Mouse (Mus musculus): ENCODE results near the gene Tfcp2. TPM values are rescaled to one million over a fixed set of nuclear protein-coding genes. Genes with fewer than 3 reads are reported as not detected.
A peak's percentile ranks its signal among the peaks of the same experiment; 100 is the strongest.

Tfcp2 gene
- total RNA-seq, 2 experiments from 2014 or later: 9.2 to 10.8 TPM

DNA sequence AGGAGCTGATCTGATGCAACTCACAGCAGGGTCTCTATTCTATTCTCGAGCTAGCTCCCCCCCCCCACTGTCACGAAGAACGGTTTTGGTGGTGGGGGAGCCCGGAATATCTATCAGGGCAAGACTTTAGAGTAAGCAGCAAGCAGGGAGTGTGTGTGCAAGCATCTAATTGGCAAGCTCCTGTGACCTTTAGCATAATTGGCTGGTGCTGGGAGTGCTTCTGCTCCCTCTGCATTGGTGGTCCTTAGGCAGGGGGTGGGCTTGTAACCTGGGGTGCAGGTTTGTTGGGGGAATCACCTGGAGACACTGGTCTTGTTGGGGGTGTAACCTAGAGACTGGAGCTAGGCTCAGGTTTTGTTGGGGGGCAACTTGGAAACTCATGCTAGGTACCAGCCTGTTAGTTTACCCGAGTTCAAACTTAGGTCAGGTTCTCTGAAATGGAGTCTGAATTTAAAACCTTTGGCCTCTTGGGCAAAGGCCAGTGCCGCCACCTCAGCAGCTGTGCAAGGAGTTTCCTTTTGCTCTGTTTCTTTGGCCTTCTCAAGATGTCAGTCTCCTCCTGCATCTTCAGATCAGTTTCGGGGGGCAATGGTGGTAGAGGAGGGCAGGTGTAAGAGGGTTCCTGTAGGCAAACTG lies 95.3 kb downstream of the Tfcp2 start:
- DNase-seq: no peak
- intact Hi-C loops (cut with DNase I): loop anchor here (5.0 to 10.0 kb wide), 2 partner anchors 64 to 192 kb away; no protein-coding TSS in a partner anchor

DNA sequence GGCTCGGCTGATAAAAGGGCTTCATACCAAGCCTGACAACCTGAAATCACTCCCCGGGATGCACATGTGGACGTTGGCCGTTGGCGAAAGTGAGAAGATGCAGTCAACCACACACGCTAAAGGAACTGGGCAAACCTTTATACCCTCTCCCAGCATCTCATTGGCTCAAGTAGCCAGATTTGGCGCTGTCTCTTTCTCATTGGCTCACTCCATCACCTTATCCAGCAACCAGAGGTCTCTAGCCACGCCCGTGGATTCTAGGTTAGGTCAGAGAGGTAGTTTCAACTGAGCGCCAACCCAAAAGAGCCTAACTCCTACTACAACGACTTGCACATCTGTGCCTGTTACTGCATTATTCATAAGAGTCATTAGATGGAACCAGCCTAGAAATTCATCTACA lies 99.3 kb downstream of the Tfcp2 start:
- no peak for DNase-seq
- intact Hi-C loops (cut with DNase I): loop anchor here (10.0 kb wide), 1 partner anchor 188 kb away; no protein-coding TSS in a partner anchor

DNA sequence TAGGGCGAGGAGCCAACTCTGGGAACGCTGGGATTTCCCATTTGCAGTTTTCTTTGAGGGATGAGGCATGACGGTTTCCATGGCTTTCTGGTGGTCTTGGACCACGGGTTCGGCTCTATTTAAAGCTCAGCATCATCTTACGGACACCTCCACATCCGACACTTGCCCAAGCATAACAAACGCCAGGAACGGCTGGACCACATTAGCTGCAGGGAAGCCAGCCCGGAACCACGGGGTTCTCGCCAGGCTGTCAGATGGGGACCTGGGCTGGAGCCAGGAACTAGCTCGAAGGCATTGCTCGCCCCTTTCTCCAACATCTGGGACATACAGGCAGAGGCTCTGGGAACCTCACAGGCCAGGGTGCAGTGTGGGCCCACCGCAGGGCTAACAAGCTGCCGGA lies 100.6 kb downstream of the Tfcp2 start:
- intact Hi-C loops (cut with DNase I): loop anchor here (10.0 kb wide), 1 partner anchor 186 kb away; no protein-coding TSS in a partner anchor
- DNase-seq: peak; percentile 52 to 60

DNA sequence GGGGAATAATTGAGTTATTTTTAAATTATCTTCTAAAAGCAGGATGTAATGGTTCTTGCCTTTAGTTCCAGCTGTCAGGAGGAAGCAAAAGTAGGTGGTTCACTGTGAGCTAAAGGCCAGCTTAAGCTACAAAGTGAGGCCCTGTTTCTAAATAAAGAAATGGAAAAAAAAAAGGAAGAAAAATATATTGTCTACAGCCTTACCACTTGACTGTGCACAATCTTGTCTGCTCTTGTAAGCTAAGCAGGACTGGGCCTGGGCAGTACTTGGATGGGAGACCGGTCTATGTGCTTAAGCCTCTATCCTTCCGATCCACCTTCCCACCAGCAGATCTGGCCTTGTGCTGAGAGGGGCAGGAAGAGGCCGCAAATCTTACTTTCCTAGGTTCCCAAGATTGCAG lies 102.3 kb downstream of the Tfcp2 start:
- intact Hi-C loops (cut with DNase I): no loop called here
- DNase-seq: no peak

DNA sequence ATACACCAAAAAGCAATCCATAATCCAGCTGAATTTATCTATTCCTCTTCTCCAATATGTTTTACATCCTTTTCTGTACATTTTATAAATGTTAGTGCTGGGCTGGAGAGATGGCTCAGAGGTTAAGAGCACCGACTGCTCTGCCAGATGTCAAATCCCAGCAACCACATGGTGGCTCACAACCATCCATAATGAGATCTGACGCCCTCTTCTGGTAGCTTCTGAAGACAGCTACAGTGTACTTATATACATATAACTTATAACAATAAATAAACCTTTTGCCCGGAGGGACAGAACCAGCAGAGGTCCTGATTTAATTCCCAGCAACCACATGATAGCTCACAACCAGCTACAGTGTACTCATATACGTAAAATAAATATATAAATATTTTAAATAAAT lies 103.2 kb downstream of the Tfcp2 start:
- no peak for DNase-seq
- intact Hi-C loops (cut with DNase I): no loop called here

Other genes with a start within 250 kb of the Tfcp2 start
- gene Mettl7a1, start 247.9 kb downstream of the Tfcp2 start, total RNA-seq (2021): 10 to 100 TPM; 27.9 to 31.9 TPM
- under 1 TPM; 0.17 to 0.33 TPM for gene Mettl7a3, start 217.1 kb downstream of the Tfcp2 start, total RNA-seq (2021)
- gene Methig1, start 198.9 kb downstream of the Tfcp2 start, total RNA-seq (2021): not detected
- under 1 TPM; 0.20 to 0.25 TPM for gene Mettl7a2, start 198.8 kb downstream of the Tfcp2 start, total RNA-seq (2021)
- gene Higd1c, start 187.5 kb downstream of the Tfcp2 start, total RNA-seq (2021): not detected
- gene Gm5475, start 129.9 kb downstream of the Tfcp2 start, total RNA-seq (2021): not detected
- 10 to 100 TPM; 37.5 to 48.9 TPM for gene Slc11a2, start 126.9 kb downstream of the Tfcp2 start, total RNA-seq (2021)
- 1 to 10 TPM; 8.0 to 9.3 TPM for gene Letmd1, start 83.0 kb downstream of the Tfcp2 start, total RNA-seq (2021)
- gene Csrnp2, start 56.5 kb downstream of the Tfcp2 start, total RNA-seq (2021): 1 to 10 TPM; 2.3 to 2.5 TPM
- 10 to 100 TPM; 10.4 to 14.1 TPM for gene Pou6f1, start 48.0 kb upstream of the Tfcp2 start, total RNA-seq (2021)
- 10 to 100 TPM; 50.3 to 66.5 TPM for gene Dazap2, start 63.3 kb upstream of the Tfcp2 start, total RNA-seq (2021)
- 1 to 10 TPM; 2.4 to 4.1 TPM for gene Smagp, start 84.9 kb upstream of the Tfcp2 start, total RNA-seq (2021)
- gene Bin2, start 117.5 kb upstream of the Tfcp2 start, total RNA-seq (2021): 1 to 10 TPM in 1 of 2 experiments, under 1 TPM in 1; 0.44 to 1.1 TPM
- not detected for gene Cela1, start 135.9 kb upstream of the Tfcp2 start, total RNA-seq (2021)
- under 1 TPM; 0.17 to 0.20 TPM for gene Galnt6, start 177.4 kb upstream of the Tfcp2 start, total RNA-seq (2021)
- 1 to 10 TPM; 1.6 to 2.0 TPM for gene Slc4a8, start 209.7 kb upstream of the Tfcp2 start, total RNA-seq (2021)